Mouse (Mus musculus): ENCODE results near the gene Ano9. TPM values are rescaled to one million over a fixed set of nuclear protein-coding genes. Genes with fewer than 3 reads are reported as not detected.

Ano9 gene
- total and polyA plus RNA-seq, 3 experiments = 0.03 to 0.08 TPM; not detected in 1

GRCm38 (mm10) chr7:141155362-141155761 is 37.8 kb upstream of the Ano9 start:
- H3K79me2 ChIP-seq (ENCODE audit: control insufficient read depth, insufficient read depth, low read length, poor library complexity) = no peaks in the 10 kb centered on the region
- no peak overlapping the region for H3K27ac ChIP-seq (ENCODE audit: control insufficient read depth, low read depth, low read length)
- no peaks in the 10 kb centered on the region for H3K9me3 ChIP-seq (replicated peaks; ENCODE audit: insufficient read depth, low read length)
- TF ChIP-seq RAD21 (IDR thresholded peaks at IDR 0.05; ENCODE audit: low read depth, low read length) (no peak), MYC (IDR thresholded peaks at IDR 0.05; ENCODE audit: low read depth, low read length) (no peak), RCOR1 (IDR thresholded peaks at IDR 0.05; ENCODE audit: low read depth, low read length) (no peak), JUND (IDR thresholded peaks at IDR 0.05; ENCODE audit: low read depth, low read length) (no peak), SIN3A (IDR thresholded peaks at IDR 0.05; ENCODE audit: low read length) (no peak), TCF12 (IDR thresholded peaks at IDR 0.05; ENCODE audit: low read depth, low read length) (no peak), USF1 (IDR thresholded peaks at IDR 0.05; ENCODE audit: low read depth, low read length) (no peak), GABPA (IDR thresholded peaks at IDR 0.05; ENCODE audit: low read depth, low read length) (no peak)
- H3K4me3 ChIP-seq (ENCODE audit: control insufficient read depth in 1 of 2, insufficient read depth in 1 of 2, low read depth in 2 of 2, low read length in 2 of 2) = no peak overlapping the region
- H3K27me3 ChIP-seq (ENCODE audit: control insufficient read depth in 1 of 2, insufficient read depth in 2 of 2, low read length in 2 of 2) = no peaks in the 10 kb centered on the region
- peaks cover 0 to 1% of the 10 kb centered on the region in 2 experiments; a peak in 2 of 4 replicates for H3K36me3 ChIP-seq (ENCODE audit: control insufficient read depth in 1 of 2, insufficient read depth in 2 of 2, low read length in 2 of 2)
- no peak overlapping the region for H3K9ac ChIP-seq (ENCODE audit: control insufficient read depth, low read depth, low read length, poor library complexity, severe bottlenecking)
- no peak for DNase-seq (ENCODE audit: low read depth, low spot score)
- H3K4me1 ChIP-seq (ENCODE audit: control insufficient read depth in 1 of 2, insufficient read depth in 2 of 2, low read length in 2 of 2) = no peaks in the 10 kb centered on the region

GRCm38 (mm10) chr7:141148639-141149038 is 31.0 kb upstream of the Ano9 start:
- no peak for TF ChIP-seq ZKSCAN1 (IDR thresholded peaks at IDR 0.05; ENCODE audit: low read depth, low read length)
- TF ChIP-seq MAX (IDR thresholded peaks at IDR 0.05; ENCODE audit: low read length) = no peak
- no peak for TF ChIP-seq JUND (IDR thresholded peaks at IDR 0.05; ENCODE audit: low read depth, low read length)
- TF ChIP-seq USF1 (IDR thresholded peaks at IDR 0.05; ENCODE audit: low read depth, low read length) = no peak
- TF ChIP-seq ELF1 (IDR thresholded peaks at IDR 0.05; ENCODE audit: low read depth, low read length) = no peak
- TF ChIP-seq TAL1 (IDR thresholded peaks at IDR 0.05; ENCODE audit: low read length) = no peak
- no peak for TF ChIP-seq TCF12 (IDR thresholded peaks at IDR 0.05; ENCODE audit: low read depth, low read length)
- no peak for TF ChIP-seq UBTF (IDR thresholded peaks at IDR 0.05; ENCODE audit: borderline replicate concordance, insufficient read depth, low read depth, low read length)
- TF ChIP-seq MEF2A (IDR thresholded peaks at IDR 0.05; ENCODE audit: extremely low read depth, insufficient replicate concordance, low read depth, low read length, poor library complexity, severe bottlenecking) = no peak
- no peak for TF ChIP-seq POLR2AphosphoS5 (IDR thresholded peaks at IDR 0.05; ENCODE audit: borderline replicate concordance, low read depth, low read length)
- TF ChIP-seq USF2 (IDR thresholded peaks at IDR 0.05; ENCODE audit: borderline replicate concordance in 1 of 2, insufficient read depth in 1 of 2, low read depth in 1 of 2, low read length in 2 of 2) = no peak
- TF ChIP-seq CTCF (IDR thresholded peaks at IDR 0.05 in 2 of 3, conservative IDR thresholded peaks at IDR 0.05 in 1 of 3; ENCODE audit: control insufficient read depth in 1 of 3, insufficient read depth in 1 of 3, low read depth in 2 of 3, low read length in 3 of 3, poor library complexity in 1 of 3, severe bottlenecking in 1 of 3) = no peak

More at GRCm38 (mm10) chr7:141148639-141149038, 31.0 kb upstream of the Ano9 start:
- no peak overlapping the region for H3K4me3 ChIP-seq (ENCODE audit: control insufficient read depth in 1 of 2, insufficient read depth in 1 of 2, low read depth in 2 of 2, low read length in 2 of 2)
- H3K4me1 ChIP-seq (ENCODE audit: control insufficient read depth in 1 of 2, insufficient read depth in 2 of 2, low read length in 2 of 2) = peaks cover 18 to 21% of the 10 kb centered on the region in 2 experiments
- H3K27ac ChIP-seq (ENCODE audit: control insufficient read depth, low read depth, low read length) = no peak overlapping the region
- no peak overlapping the region for H3K9ac ChIP-seq (ENCODE audit: control insufficient read depth, low read depth, low read length, poor library complexity, severe bottlenecking)
- no peaks in the 10 kb centered on the region for H3K27me3 ChIP-seq (ENCODE audit: control insufficient read depth in 1 of 2, insufficient read depth in 2 of 2, low read length in 2 of 2)
- DNase-seq (ENCODE audit: low read depth, low spot score) = no peak
- H3K9me3 ChIP-seq (replicated peaks; ENCODE audit: insufficient read depth, low read length) = no peaks in the 10 kb centered on the region
- peaks cover 2 to 17% of the 10 kb centered on the region in 2 experiments; a peak in 3 of 4 replicates for H3K36me3 ChIP-seq (ENCODE audit: control insufficient read depth in 1 of 2, insufficient read depth in 2 of 2, low read length in 2 of 2)
- H3K79me2 ChIP-seq (ENCODE audit: control insufficient read depth, insufficient read depth, low read length, poor library complexity) = no peaks in the 10 kb centered on the region

Data from MEL (cell line).